Mouse (Mus musculus) neural tube, embryonic 11.5 days (tissue): ENCODE data around the gene Tra2a. TPM values are rescaled to one million over a fixed set of nuclear protein-coding genes. Genes with fewer than 3 reads are reported as not detected.

ENCODE experiments used
- ATAC-seq: fragments of 200-750 bp; cut with Nextera tagmentation; 2 replicates; pipeline ENCODE4 v1.8.0; 2017; ENCODE audit warnings: moderate number of reproducible peaks, mild to moderate bottlenecking, moderate TSS enrichment, moderate library complexity; ENCODE audit not compliant: insufficient read depth, low FRiP score, low TSS enrichment
- DNase-seq: peaks from one replicate; pipeline ENCODE4 v3.0.0-alpha.2; 2015; ENCODE audit warnings: low spot score
- H3K27ac ChIP-seq: fragments of 300-500 bp; sonication (generic); 2 replicates; pipeline ENCODE4 v1.5.1; 2014; ENCODE audit warnings: low read depth, mild to moderate bottlenecking, low read length
- H3K27me3 ChIP-seq: fragments of 300-500 bp; sonication (generic); 2 replicates; pipeline ENCODE4 v1.6.1; 2014; ENCODE audit warnings: mild to moderate bottlenecking, low read length, mixed read lengths; ENCODE audit not compliant: control insufficient read depth, insufficient read depth
- H3K36me3 ChIP-seq: fragments of 300-500 bp; sonication (generic); 2 replicates; pipeline ENCODE4 v1.6.1; 2014; ENCODE audit warnings: mild to moderate bottlenecking, low read length, moderate library complexity, mixed read lengths; ENCODE audit not compliant: control insufficient read depth, insufficient read depth
- H3K4me1 ChIP-seq: fragments of 300-500 bp; sonication (generic); 2 replicates; pipeline ENCODE4 v1.6.1; 2014; ENCODE audit warnings: low read length, mixed read lengths; ENCODE audit not compliant: control insufficient read depth, insufficient read depth
- H3K4me2 ChIP-seq: fragments of 300-500 bp; sonication (generic); 2 replicates; pipeline ENCODE4 v1.6.1; 2014; ENCODE audit warnings: low read depth, mild to moderate bottlenecking, moderate library complexity
- H3K4me3 ChIP-seq: fragments of 300-500 bp; sonication (generic); 2 replicates; pipeline ENCODE4 v1.5.1; 2014; ENCODE audit warnings: low read depth, low read length
- H3K9ac ChIP-seq: fragments of 300-500 bp; sonication (generic); 2 replicates; pipeline ENCODE4 v1.6.1; 2014; ENCODE audit warnings: mild to moderate bottlenecking, low read length
- H3K9me3 ChIP-seq: fragments of 300-500 bp; sonication (generic); 2 replicates; pipeline ENCODE4 v1.6.1; 2016; ENCODE audit warnings: low read length; ENCODE audit not compliant: control insufficient read depth
- WGBS: fragments of 180-500 bp; shearing (Covaris S2); extraction: QIAGEN DNeasy Blood & Tissue Kit; methylation state at CpG from one replicate; pipeline ENCODE4 v1.1.7; 2014; 5-methylcytosine and 5-hydroxymethylcytosine counted together
- polyA plus RNA-seq: library from polyadenylated mRNA; unstranded; fragments of >200 nt; fragmentation: Nextera tagmentation; extraction: Ambion mirVana; gene quantifications from 2 replicates; pipeline ENCODE4 v1.2.1, GENCODE M21; 2014

Gene Tra2a
- polyA plus RNA-seq, 1 experiment from 2014 or later, result 50.0 TPM

GRCm38 (mm10) chr6:49209881-49210854 lies 53.7 kb downstream of the Tra2a start:
- 13% methylated on average over 14 of the region's 14 CpGs for WGBS
- no peak for ATAC-seq
- no peak overlapping the region for H3K27ac ChIP-seq

GRCm38 (mm10) chr6:49208935-49209334 lies 54.9 kb downstream of the Tra2a start:
- Histone ChIP-seq H3K4me1 (peaks cover 28% of the 10 kb centered on the region), H3K9ac (no peak overlapping the region), H3K36me3 (peaks cover under 1% of the 10 kb centered on the region; the same call in 1 of the 2 replicates), H3K9me3 (no peaks in the 10 kb centered on the region), H3K4me3 (no peak overlapping the region), H3K4me2 (no peak overlapping the region), H3K27ac (no peak overlapping the region), H3K27me3 (no peaks in the 10 kb centered on the region)
- DNase-seq (peak; percentile 38), ATAC-seq (no peak)
- whole genome bisulfite sequencing, result 82% methylated on average over 5 of the region's 5 CpGs

More at GRCm38 (mm10) chr6:49209881-49210854, 53.7 kb downstream of the Tra2a start:
- H3K27me3 ChIP-seq, result no peaks in the 10 kb centered on the region
- H3K4me1 ChIP-seq, result peaks cover 28% of the 10 kb centered on the region
- peak overlapping the region; percentile 32 for H3K9ac ChIP-seq
- H3K9me3 ChIP-seq, result no peaks in the 10 kb centered on the region
- peak; percentile 67 for DNase-seq
- no peaks in the 10 kb centered on the region for H3K36me3 ChIP-seq
- H3K4me3 ChIP-seq, result peak overlapping the region; percentile 15
- peak overlapping the region; percentile 38 for H3K4me2 ChIP-seq

GRCm38 (mm10) chr6:49208297-49208930 lies 55.4 kb downstream of the Tra2a start:
- Histone ChIP-seq H3K4me3 (no peak overlapping the region), H3K36me3 (peaks cover 2% of the 10 kb centered on the region; the same call in 1 of the 2 replicates), H3K4me2 (no peak overlapping the region), H3K27me3 (no peaks in the 10 kb centered on the region), H3K9me3 (no peaks in the 10 kb centered on the region), H3K9ac (no peak overlapping the region), H3K4me1 (peaks cover 28% of the 10 kb centered on the region), H3K27ac (no peak overlapping the region)
- 82% methylated on average over 8 of the region's 8 CpGs for WGBS
- DNase-seq (no peak), ATAC-seq (no peak)

- 100% methylated on average over 1 of the region's 1 CpGs for WGBS
- ATAC-seq (no peak), DNase-seq (no peak)
- Histone ChIP-seq H3K9ac (no peak overlapping the region), H3K4me1 (peaks cover 17% of the 10 kb centered on the region), H3K36me3 (peaks cover 2% of the 10 kb centered on the region; the same call in 1 of the 2 replicates), H3K27ac (no peak overlapping the region), H3K4me3 (no peak overlapping the region), H3K4me2 (no peak overlapping the region), H3K27me3 (no peaks in the 10 kb centered on the region), H3K9me3 (no peaks in the 10 kb centered on the region)
These were observed 57.4 kb downstream of the Tra2a start for GRCm38 (mm10) chr6:49206416-49206815.

GRCm38 (mm10) chr6:49195188-49195587 lies 68.6 kb downstream of the Tra2a start:
- WGBS, result 88% methylated on average over 10 of the region's 10 CpGs
- H3K4me2 ChIP-seq, result no peak overlapping the region
- H3K4me3 ChIP-seq, result no peak overlapping the region
- no peak overlapping the region for H3K27ac ChIP-seq
- ATAC-seq (no peak), DNase-seq (no peak)
- H3K36me3 ChIP-seq, result peaks cover 2% of the 10 kb centered on the region; the same call in 1 of the 2 replicates
- H3K9me3 ChIP-seq, result no peaks in the 10 kb centered on the region
- H3K27me3 ChIP-seq, result no peaks in the 10 kb centered on the region
- H3K4me1 ChIP-seq, result no peaks in the 10 kb centered on the region
- H3K9ac ChIP-seq, result no peak overlapping the region

GRCm38 (mm10) chr6:49194536-49194935 lies 69.3 kb downstream of the Tra2a start:
- Histone ChIP-seq H3K27me3 (no peaks in the 10 kb centered on the region), H3K27ac (no peak overlapping the region), H3K9me3 (no peaks in the 10 kb centered on the region), H3K4me2 (no peak overlapping the region), H3K4me1 (no peaks in the 10 kb centered on the region), H3K36me3 (peaks cover 2% of the 10 kb centered on the region; the same call in 1 of the 2 replicates), H3K4me3 (no peak overlapping the region), H3K9ac (no peak overlapping the region)
- no peak for DNase-seq
- WGBS, result 96% methylated on average over 4 of the region's 4 CpGs
- no peak for ATAC-seq

Other genes starting within 250 kb of the Tra2a start
- 1.1 and 1.4 TPM in 2 replicates for gene Gpnmb, start 227.5 kb downstream of the Tra2a start, polyA plus RNA-seq
- 52.0 and 56.6 TPM in 2 replicates for gene Malsu1, start 190.2 kb downstream of the Tra2a start, polyA plus RNA-seq
- 129 and 130 TPM in 2 replicates for gene Igf2bp3, start 49.1 kb downstream of the Tra2a start, polyA plus RNA-seq
- gene Ccdc126, start 55.2 kb upstream of the Tra2a start, polyA plus RNA-seq, result 6.6 and 7.0 TPM in 2 replicates
- gene Fam221a, start 103.7 kb upstream of the Tra2a start, polyA plus RNA-seq, result 4.6 and 5.9 TPM in 2 replicates
- gene Stk31, start 131.6 kb upstream of the Tra2a start, polyA plus RNA-seq, result 0.14 TPM in 1 of 2 replicates, not detected in the other